In genomic region chr7:106240484-106241275, GRCm38 (mm10) we compare ENCODE assay signal across 7 mouse cellular contexts. TPM values are rescaled to one million over a fixed set of nuclear protein-coding genes. Genes with fewer than 3 reads are reported as not detected.
"Had no signal": no experiment of that assay in that cellular context is flagged by ENCODE, and none has a peak within 500 bp of the region (broad histone marks: within the 10 kb centered on the region; RNA-seq: fewer than 3 reads in every experiment).

No protein-coding gene starts in this region.

RNA-seq across cellular contexts. Expression of gene Gvin1, which starts 25.6 kb away (rescaled TPM):
- polyA plus RNA-seq: limb, embryonic 11.5 days; limb, embryonic 12.5 days; limb, embryonic 15.5 days; midbrain, embryonic 10.5 days; midbrain, embryonic 15.5 days; myocyte; neural tube, embryonic 12.5 days had no signal
